Mouse (Mus musculus) small intestine, adult 2 months (tissue): Measurements from ENCODE around the gene Taf10.

Source experiments
- CTCF ChIP-seq: fragments of 200-500 bp; IDR thresholded peaks from 2 replicates; pipeline ENCODE4 v1.5.1; 2012; ENCODE audit warnings: low read depth, mild to moderate bottlenecking, control low read depth, inconsistent platforms, low read length, moderate library complexity, mixed read lengths; ENCODE audit not compliant: insufficient replicate concordance, insufficient read length; ENCODE audit errors: extremely low read depth
- POLR2A ChIP-seq: fragments of 200-500 bp; IDR thresholded peaks from 2 replicates; pipeline ENCODE4 v1.6.1; 2012; ENCODE audit warnings: low read depth, mild to moderate bottlenecking, control low read depth, inconsistent platforms, low read length, moderate library complexity

- TF ChIP-seq CTCF (no peak), POLR2A (no peak)
Observed at GRCm38 (mm10) chr7:105772331-105772730, 28.2 kb upstream of the Taf10 start.
